Mouse (Mus musculus) frontal cortex, adult 2 months (tissue): ENCODE results near the gene Gpc5. TPM values are rescaled to one million over a fixed set of nuclear protein-coding genes. Genes with fewer than 3 reads are reported as not detected.

Experiments
- DNase-seq, 2 experiments: peaks; one replicate each; pipeline ENCODE4 v3.0.0; 2022; ENCODE audit warnings: low spot score in 1 of 2; ENCODE audit errors: extremely low spot score in 1 of 2
- polyA plus RNA-seq: library from polyadenylated mRNA; depleted of rRNA; stranded (reverse); fragments of >200 nt; gene quantifications from 2 replicates; pipeline ENCODE4 v1.2.3, GENCODE M21; 2012

Gpc5 gene
- polyA plus RNA-seq, 1 experiment: 41.0 TPM

- no peak for DNase-seq
Measured at GRCm38 (mm10) chr14:115779382-115780177, 687.6 kb downstream of the Gpc5 start.

- DNase-seq: no peak
Measured at GRCm38 (mm10) chr14:115804751-115805150, 712.7 kb downstream of the Gpc5 start.

GRCm38 (mm10) chr14:115819021-115819420, 727.0 kb downstream of the Gpc5 start:
- peak in 1 of 2 experiments; percentile 45 for DNase-seq

- DNase-seq: no peak
Measured at GRCm38 (mm10) chr14:115821657-115822056, 729.6 kb downstream of the Gpc5 start.

GRCm38 (mm10) chr14:115830485-115830884, 738.5 kb downstream of the Gpc5 start:
- no peak for DNase-seq

GRCm38 (mm10) chr14:115831219-115831755, 739.3 kb downstream of the Gpc5 start:
- DNase-seq: peak; percentile 61 to 92

GRCm38 (mm10) chr14:115831854-115832625, 740.0 kb downstream of the Gpc5 start:
- no peak for DNase-seq

GRCm38 (mm10) chr14:115843783-115844182, 751.8 kb downstream of the Gpc5 start:
- peak in 1 of 2 experiments; percentile 29 for DNase-seq

GRCm38 (mm10) chr14:115844773-115845427, 752.9 kb downstream of the Gpc5 start:
- DNase-seq: no peak

GRCm38 (mm10) chr14:115869127-115869526, 777.1 kb downstream of the Gpc5 start:
- DNase-seq: no peak

- DNase-seq: no peak
Measured at GRCm38 (mm10) chr14:115976062-115976461, 884.0 kb downstream of the Gpc5 start.

- DNase-seq: no peak
Measured at GRCm38 (mm10) chr14:115979233-115979632, 887.2 kb downstream of the Gpc5 start.

GRCm38 (mm10) chr14:115990764-115991163, 898.7 kb downstream of the Gpc5 start:
- DNase-seq: no peak

GRCm38 (mm10) chr14:115993520-115994106, 901.6 kb downstream of the Gpc5 start:
- no peak for DNase-seq

GRCm38 (mm10) chr14:115998931-115999330, 906.9 kb downstream of the Gpc5 start:
- DNase-seq: no peak

- DNase-seq: no peak
Measured at GRCm38 (mm10) chr14:116087010-116087409, 995.0 kb downstream of the Gpc5 start.

- no peak for DNase-seq
Measured at GRCm38 (mm10) chr14:116127943-116128342, 1035.9 kb downstream of the Gpc5 start.

- DNase-seq: no peak
Measured at GRCm38 (mm10) chr14:116137330-116137729, 1045.3 kb downstream of the Gpc5 start.

- DNase-seq: no peak
Measured at GRCm38 (mm10) chr14:116137772-116138171, 1045.8 kb downstream of the Gpc5 start.

GRCm38 (mm10) chr14:116162586-116162985, 1070.6 kb downstream of the Gpc5 start:
- no peak for DNase-seq
